Mouse (Mus musculus): ENCODE data around the gene Tigd3. TPM values are rescaled to one million over a fixed set of nuclear protein-coding genes. Genes with fewer than 3 reads are reported as not detected.

The Tigd3 gene
- polyA plus RNA-seq, 1 experiment from 2014 or later, result 2.6 TPM

GRCm38 (mm10) chr19:5925311-5925855 is 31.4 kb upstream of the Tigd3 start:
- peak overlapping the region; percentile 71 for H3K4me3 ChIP-seq (ENCODE audit: low read depth, low read length)
- H3K4me1 ChIP-seq (ENCODE audit: control insufficient read depth, insufficient read depth, low read length), result peaks cover 31% of the 10 kb centered on the region
- peak overlapping the region; percentile 0; the same call in 1 of the 2 replicates for H3K9ac ChIP-seq (ENCODE audit: low read depth, low read length)
- WGBS (ENCODE audit: insufficient replicate concordance), result 22% methylated on average over 11 of the region's 11 CpGs
- H3K9me3 ChIP-seq (replicated peaks; ENCODE audit: control insufficient read depth, low read length), result no peaks in the 10 kb centered on the region
- no peak for ATAC-seq (replicated peaks; ENCODE audit: insufficient number of reproducible peaks, low FRiP score, low TSS enrichment)
- H3K27me3 ChIP-seq (ENCODE audit: control insufficient read depth, insufficient read depth, low read length), result no peaks in the 10 kb centered on the region
- peak overlapping the region; percentile 24; the same call in 1 of the 2 replicates for H3K27ac ChIP-seq (ENCODE audit: low read depth, low read length)
- H3K4me2 ChIP-seq, result peak overlapping the region; percentile 93
- no peaks in the 10 kb centered on the region for H3K36me3 ChIP-seq (ENCODE audit: control insufficient read depth, insufficient read depth, low read length)

GRCm38 (mm10) chr19:5924713-5925093 is 30.8 kb upstream of the Tigd3 start, which contains the start of gene Cdc42ep2:
Cdc42ep2 (minus strand) TSS chr19:5924816.
- H3K4me1 ChIP-seq (ENCODE audit: control insufficient read depth, insufficient read depth, low read length), result peaks cover 26% of the 10 kb centered on the region
- no peaks in the 10 kb centered on the region for H3K9me3 ChIP-seq (replicated peaks; ENCODE audit: control insufficient read depth, low read length)
- peak within 1 kb of the TSS; percentile 71 for H3K4me3 ChIP-seq (ENCODE audit: low read depth, low read length)
- H3K36me3 ChIP-seq (ENCODE audit: control insufficient read depth, insufficient read depth, low read length), result no peaks in the 10 kb centered on the region
- peak within 1 kb of the TSS; percentile 70 for H3K9ac ChIP-seq (ENCODE audit: low read depth, low read length)
- H3K27ac ChIP-seq (ENCODE audit: low read depth, low read length), result peak within 1 kb of the TSS; percentile 83
- ATAC-seq (replicated peaks; ENCODE audit: insufficient number of reproducible peaks, low FRiP score, low TSS enrichment), result peak; percentile 87
- no peaks in the 10 kb centered on the region for H3K27me3 ChIP-seq (ENCODE audit: control insufficient read depth, insufficient read depth, low read length)
- peak within 1 kb of the TSS; percentile 93 for H3K4me2 ChIP-seq
- under 1% methylated on average over 18 of the region's 18 CpGs for WGBS (ENCODE audit: insufficient replicate concordance)

- Histone ChIP-seq H3K36me3 (ENCODE audit: control insufficient read depth, insufficient read depth, low read length) (no peaks in the 10 kb centered on the region), H3K4me2 (peak overlapping the region; percentile 93), H3K27ac (ENCODE audit: low read depth, low read length) (peak overlapping the region; percentile 83), H3K4me3 (ENCODE audit: low read depth, low read length) (peak overlapping the region; percentile 71), H3K27me3 (ENCODE audit: control insufficient read depth, insufficient read depth, low read length) (no peaks in the 10 kb centered on the region), H3K9me3 (replicated peaks; ENCODE audit: control insufficient read depth, low read length) (no peaks in the 10 kb centered on the region), H3K4me1 (ENCODE audit: control insufficient read depth, insufficient read depth, low read length) (peaks cover 21% of the 10 kb centered on the region), H3K9ac (ENCODE audit: low read depth, low read length) (peak overlapping the region; percentile 70)
- peak; percentile 67 for ATAC-seq (replicated peaks; ENCODE audit: insufficient number of reproducible peaks, low FRiP score, low TSS enrichment)
- WGBS (ENCODE audit: insufficient replicate concordance), result under 1% methylated on average over 38 of the region's 38 CpGs
Measured at GRCm38 (mm10) chr19:5923990-5924712, 30.2 kb upstream of the Tigd3 start.

DNA sequence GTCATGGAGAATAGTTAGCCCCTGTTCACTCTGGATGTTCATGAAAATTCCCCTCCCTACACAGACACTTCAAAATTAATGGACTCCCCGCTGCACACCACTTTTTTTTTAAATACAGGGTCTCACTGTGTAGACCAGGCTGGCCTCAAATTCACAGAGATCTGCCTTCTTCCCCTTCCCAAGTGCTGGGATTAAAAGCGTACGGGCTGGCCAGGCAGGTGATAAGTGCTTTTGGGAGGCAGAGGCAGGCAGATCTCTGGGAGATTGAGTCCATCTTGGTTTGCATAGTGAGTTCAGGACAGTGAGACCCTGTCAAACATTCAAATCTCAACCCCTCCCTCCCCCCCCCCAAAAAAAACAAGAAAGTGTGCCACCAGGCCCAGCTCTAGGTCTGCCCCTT is 29.0 kb upstream of the Tigd3 start:
- Histone ChIP-seq H3K4me2 (peak overlapping the region; percentile 12), H3K36me3 (ENCODE audit: control insufficient read depth, insufficient read depth, low read length) (peaks cover 3% of the 10 kb centered on the region), H3K9me3 (replicated peaks; ENCODE audit: control insufficient read depth, low read length) (no peaks in the 10 kb centered on the region), H3K4me3 (ENCODE audit: low read depth, low read length) (0 out of 2 replicates have a peak overlapping the region, but pooled peaks have one; percentile 5), H3K4me1 (ENCODE audit: control insufficient read depth, insufficient read depth, low read length) (peaks cover 18% of the 10 kb centered on the region), H3K27me3 (ENCODE audit: control insufficient read depth, insufficient read depth, low read length) (no peaks in the 10 kb centered on the region), H3K27ac (ENCODE audit: low read depth, low read length) (no peak overlapping the region), H3K9ac (ENCODE audit: low read depth, low read length) (peak overlapping the region; percentile 43; the same call in 1 of the 2 replicates)
- WGBS (ENCODE audit: insufficient replicate concordance), result 89% methylated on average over 3 of the region's 3 CpGs
- no peak for ATAC-seq (replicated peaks; ENCODE audit: insufficient number of reproducible peaks, low FRiP score, low TSS enrichment)

DNA sequence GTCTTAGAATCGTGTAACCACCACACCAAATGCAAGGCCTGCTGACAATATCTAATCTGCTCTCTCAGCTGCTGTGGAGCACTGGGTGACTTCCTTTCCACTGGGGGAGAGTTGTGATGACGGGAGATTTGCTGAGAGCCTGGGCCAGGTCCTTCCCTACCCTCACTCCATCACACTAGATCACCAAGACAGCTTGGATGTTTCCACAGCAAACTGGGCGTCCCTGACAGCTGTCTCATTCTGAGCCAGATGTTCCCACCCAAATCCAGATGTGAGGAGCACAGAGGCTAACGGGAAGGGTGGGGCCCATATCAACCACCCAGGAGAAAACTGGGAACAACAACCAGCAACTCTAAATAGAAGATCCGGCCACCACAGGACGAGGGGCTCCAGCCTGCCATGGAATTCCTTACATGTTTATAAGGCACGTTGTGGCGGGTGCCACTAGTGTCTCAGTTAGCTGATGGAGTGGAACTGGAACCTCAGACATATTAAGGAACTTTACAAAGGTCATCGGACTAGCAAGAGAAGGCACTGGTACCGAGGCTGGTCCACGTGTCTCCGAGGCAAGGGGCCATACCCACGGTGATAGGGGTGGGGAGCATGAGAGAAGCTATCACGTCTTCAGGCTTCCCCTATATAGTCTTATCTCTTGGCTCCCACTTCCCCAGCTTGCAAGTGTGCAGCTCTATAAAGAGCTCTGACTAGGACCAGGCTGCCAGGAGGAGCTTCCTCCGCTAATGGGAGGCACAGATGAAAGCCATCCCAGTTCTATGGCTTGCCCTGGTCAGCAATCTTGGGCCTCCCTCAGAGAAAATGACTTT is 28.4 kb upstream of the Tigd3 start:
- H3K4me1 ChIP-seq (ENCODE audit: control insufficient read depth, insufficient read depth, low read length), result peaks cover 18% of the 10 kb centered on the region
- H3K27ac ChIP-seq (ENCODE audit: low read depth, low read length), result peak overlapping the region; percentile 30; the same call in 1 of the 2 replicates
- H3K4me3 ChIP-seq (ENCODE audit: low read depth, low read length), result peak overlapping the region; percentile 17
- H3K27me3 ChIP-seq (ENCODE audit: control insufficient read depth, insufficient read depth, low read length), result no peaks in the 10 kb centered on the region
- WGBS (ENCODE audit: insufficient replicate concordance), result 38% methylated on average over 15 of the region's 15 CpGs
- no peaks in the 10 kb centered on the region for H3K9me3 ChIP-seq (replicated peaks; ENCODE audit: control insufficient read depth, low read length)
- H3K4me2 ChIP-seq, result peak overlapping the region; percentile 45
- H3K36me3 ChIP-seq (ENCODE audit: control insufficient read depth, insufficient read depth, low read length), result peaks cover 9% of the 10 kb centered on the region
- ATAC-seq (replicated peaks; ENCODE audit: insufficient number of reproducible peaks, low FRiP score, low TSS enrichment), result no peak
- H3K9ac ChIP-seq (ENCODE audit: low read depth, low read length), result peak overlapping the region; percentile 43

DNA sequence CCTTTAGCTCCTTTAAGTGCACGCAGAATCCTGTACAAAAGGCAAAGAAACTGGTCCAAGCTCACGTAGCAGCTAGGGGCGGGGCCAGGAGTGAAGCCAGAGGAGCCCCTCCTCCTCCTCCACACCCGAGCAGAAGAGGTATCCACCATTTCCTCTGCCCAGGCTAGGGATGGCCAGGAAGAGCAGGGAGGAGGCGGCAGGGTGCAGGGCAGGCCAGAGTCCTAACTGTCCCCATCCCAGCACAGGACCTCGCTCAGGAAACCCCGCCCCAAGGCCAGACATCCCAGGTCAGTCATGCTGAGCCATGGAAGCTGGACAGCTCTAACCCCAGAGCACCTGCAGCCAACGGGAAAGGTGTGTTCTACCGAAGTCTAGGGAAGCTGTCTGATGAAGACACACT is 27.8 kb upstream of the Tigd3 start:
- no peak overlapping the region for H3K27ac ChIP-seq (ENCODE audit: low read depth, low read length)
- no peak for ATAC-seq (replicated peaks; ENCODE audit: insufficient number of reproducible peaks, low FRiP score, low TSS enrichment)
- H3K9ac ChIP-seq (ENCODE audit: low read depth, low read length), result peak overlapping the region; percentile 1; the same call in 1 of the 2 replicates
- H3K4me1 ChIP-seq (ENCODE audit: control insufficient read depth, insufficient read depth, low read length), result peaks cover 18% of the 10 kb centered on the region
- H3K4me3 ChIP-seq (ENCODE audit: low read depth, low read length), result peak overlapping the region; percentile 17
- peak overlapping the region; percentile 45 for H3K4me2 ChIP-seq
- peaks cover 11% of the 10 kb centered on the region for H3K36me3 ChIP-seq (ENCODE audit: control insufficient read depth, insufficient read depth, low read length)
- no peaks in the 10 kb centered on the region for H3K27me3 ChIP-seq (ENCODE audit: control insufficient read depth, insufficient read depth, low read length)
- H3K9me3 ChIP-seq (replicated peaks; ENCODE audit: control insufficient read depth, low read length), result no peaks in the 10 kb centered on the region
- 14% methylated on average over 9 of the region's 9 CpGs for WGBS (ENCODE audit: insufficient replicate concordance)

- peak within 1 kb of the TSS; percentile 99 for H3K4me3 ChIP-seq (ENCODE audit: low read depth, low read length)
- no peak for ATAC-seq (replicated peaks; ENCODE audit: insufficient number of reproducible peaks, low FRiP score, low TSS enrichment)
- H3K9me3 ChIP-seq (replicated peaks; ENCODE audit: control insufficient read depth, low read length), result no peaks in the 10 kb centered on the region
- H3K27ac ChIP-seq (ENCODE audit: low read depth, low read length), result peak within 1 kb of the TSS; percentile 89
- WGBS (ENCODE audit: insufficient replicate concordance), result 20% methylated on average over 13 of the region's 13 CpGs
- no peaks in the 10 kb centered on the region for H3K27me3 ChIP-seq (ENCODE audit: control insufficient read depth, insufficient read depth, low read length)
- peak within 1 kb of the TSS; percentile 64 for H3K4me2 ChIP-seq
- H3K9ac ChIP-seq (ENCODE audit: low read depth, low read length), result peak within 1 kb of the TSS; percentile 99
- H3K36me3 ChIP-seq (ENCODE audit: control insufficient read depth, insufficient read depth, low read length), result peaks cover 11% of the 10 kb centered on the region
- peaks cover 18% of the 10 kb centered on the region for H3K4me1 ChIP-seq (ENCODE audit: control insufficient read depth, insufficient read depth, low read length)
Measured at GRCm38 (mm10) chr19:5913007-5913719, 19.2 kb upstream of the Tigd3 start, which contains the start of gene Dpf2. Dpf2 (minus strand) TSS chr19:5913010.

Measured in heart, embryonic 11.5 days (tissue).